Mouse (Mus musculus) CD4-positive, CD25-positive, alpha-beta regulatory T cell, adult 2 months (primary cell): Measurements from ENCODE around the gene 1700042G07Rik.
A peak's percentile ranks its signal among the peaks of the same experiment; 100 is the strongest.

Source experiments
- DNase-seq: peaks from one replicate; pipeline ENCODE4 v3.0.0-alpha.2; 2012; ENCODE audit warnings: low read depth, low spot score

Gene 1700042G07Rik

DNA sequence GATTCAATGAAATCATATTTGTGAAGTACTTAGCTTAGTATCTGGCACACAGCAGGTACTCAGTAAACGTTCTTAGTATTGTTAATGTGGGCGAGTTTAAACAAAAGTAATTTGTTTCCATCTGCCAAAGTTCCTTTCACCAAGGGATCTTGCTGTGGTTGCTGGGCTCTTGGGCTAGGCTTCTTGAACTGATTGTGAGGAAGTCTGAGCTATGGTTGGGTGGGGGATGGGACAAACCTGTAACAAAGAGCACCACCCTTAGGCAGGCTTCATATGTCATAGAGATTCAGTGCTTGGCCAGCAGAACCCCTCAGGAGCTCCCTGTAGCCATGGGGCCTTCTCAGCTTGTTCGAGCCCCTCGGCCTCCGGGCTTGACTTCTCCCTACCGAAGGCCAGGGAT is at the start of gene 1700042G07Rik, which contains the start of gene Gm49337:
Gene 1700042G07Rik (plus strand): TSS at position 301 of the 400 bp plus-strand sequence.
Gene Gm49337 (plus strand): TSS at position 313 of the 400 bp plus-strand sequence.
- DNase-seq, result no peak

GRCm38 (mm10) chr4:116123602-116124519 is 49.3 kb upstream of the 1700042G07Rik start, which contains the start of the genes Rad54l and Pomgnt1:
Rad54l (minus strand) TSS chr4:116123690.
Pomgnt1 (plus strand) TSS chr4:116123840.
- peak; percentile 83 for DNase-seq

DNA sequence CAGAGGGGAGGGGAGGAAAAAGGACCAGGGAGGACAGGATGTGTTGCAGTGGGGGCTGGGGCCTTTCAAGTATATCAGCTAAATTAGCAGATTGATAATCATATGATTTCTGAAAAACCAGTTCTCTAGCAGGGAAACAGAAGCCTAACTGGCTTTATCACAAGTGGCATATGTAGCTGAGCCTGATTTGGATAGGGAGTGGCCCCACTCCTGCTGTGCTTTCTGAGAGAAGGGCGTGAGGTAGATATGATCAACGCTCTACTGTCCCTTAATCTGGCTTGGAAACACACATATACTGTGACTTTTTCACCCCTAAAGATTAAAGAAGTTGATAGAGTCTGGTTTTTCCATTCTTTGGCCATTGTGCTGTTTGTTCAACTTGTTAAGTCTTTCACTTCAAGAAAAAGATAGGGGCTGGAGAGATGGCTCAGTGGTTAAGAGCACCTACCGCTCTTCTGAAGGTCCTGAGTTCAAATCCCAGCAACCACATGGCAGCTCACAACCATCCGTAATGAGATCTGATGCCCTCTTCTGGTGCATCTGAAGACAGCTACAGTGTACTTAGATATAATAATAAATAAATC is 47.3 kb upstream of the 1700042G07Rik start:
- DNase-seq, result no peak

GRCm38 (mm10) chr4:116127956-116128355 is 45.2 kb upstream of the 1700042G07Rik start:
- no peak for DNase-seq

- DNase-seq, result no peak
Observed at GRCm38 (mm10) chr4:116133126-116133525, 40.0 kb upstream of the 1700042G07Rik start.

GRCm38 (mm10) chr4:116134990-116135389 is 38.2 kb upstream of the 1700042G07Rik start:
- DNase-seq, result peak; percentile 58

- DNase-seq, result no peak
Observed at GRCm38 (mm10) chr4:116137421-116137996, 35.7 kb upstream of the 1700042G07Rik start.

- no peak for DNase-seq
Observed at GRCm38 (mm10) chr4:116140801-116141574, 32.2 kb upstream of the 1700042G07Rik start.

GRCm38 (mm10) chr4:116141736-116142135 is 31.4 kb upstream of the 1700042G07Rik start:
- DNase-seq, result no peak

DNA sequence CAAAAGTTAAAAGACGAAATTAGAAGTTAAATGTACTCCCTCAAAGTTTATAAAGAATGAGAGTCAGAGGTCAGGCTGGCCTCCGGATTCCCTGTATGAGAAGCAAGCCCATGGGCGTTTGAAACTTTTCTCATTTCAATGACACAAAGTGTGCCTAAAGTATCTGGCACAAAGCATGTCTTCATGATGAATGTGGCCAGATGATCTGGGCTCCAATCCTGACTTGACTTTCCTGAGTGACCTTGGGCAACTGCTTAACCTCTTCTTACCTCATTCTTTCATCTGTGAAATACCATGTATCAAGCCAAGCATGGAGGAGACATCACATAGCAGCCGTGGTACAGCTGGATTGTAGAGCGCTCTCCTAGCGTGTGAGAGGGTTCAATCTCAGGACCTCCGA is 30.9 kb upstream of the 1700042G07Rik start:
- no peak for DNase-seq

DNA sequence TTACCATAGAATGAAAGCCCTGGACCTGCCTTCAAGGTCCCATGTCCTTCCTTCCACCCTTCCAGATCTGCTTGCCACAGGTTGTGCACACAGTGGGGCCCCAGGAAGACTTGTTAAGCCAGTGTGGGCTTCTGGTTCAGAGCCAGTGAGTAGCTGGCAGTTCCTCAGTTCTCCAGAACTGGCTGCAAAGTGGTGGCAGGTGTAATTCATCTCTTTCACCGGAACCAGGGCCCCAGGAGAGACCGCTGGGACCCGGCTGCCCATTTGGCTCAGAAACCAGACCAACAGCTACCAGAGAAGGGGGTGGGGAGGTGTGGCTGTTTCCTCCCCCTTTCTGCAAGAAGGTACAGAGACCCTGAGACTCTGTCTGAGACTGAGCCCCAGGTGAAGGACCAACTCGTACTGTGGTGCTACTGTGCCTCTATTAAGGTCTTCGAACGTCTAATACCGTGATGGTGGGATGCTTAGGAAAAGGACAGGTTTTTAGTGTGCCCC is 29.8 kb upstream of the 1700042G07Rik start:
- no peak for DNase-seq

- DNase-seq, result peak; percentile 57
Observed at GRCm38 (mm10) chr4:116143891-116144717, 29.1 kb upstream of the 1700042G07Rik start.

GRCm38 (mm10) chr4:116149812-116150155 is 23.4 kb upstream of the 1700042G07Rik start:
- no peak for DNase-seq

DNA sequence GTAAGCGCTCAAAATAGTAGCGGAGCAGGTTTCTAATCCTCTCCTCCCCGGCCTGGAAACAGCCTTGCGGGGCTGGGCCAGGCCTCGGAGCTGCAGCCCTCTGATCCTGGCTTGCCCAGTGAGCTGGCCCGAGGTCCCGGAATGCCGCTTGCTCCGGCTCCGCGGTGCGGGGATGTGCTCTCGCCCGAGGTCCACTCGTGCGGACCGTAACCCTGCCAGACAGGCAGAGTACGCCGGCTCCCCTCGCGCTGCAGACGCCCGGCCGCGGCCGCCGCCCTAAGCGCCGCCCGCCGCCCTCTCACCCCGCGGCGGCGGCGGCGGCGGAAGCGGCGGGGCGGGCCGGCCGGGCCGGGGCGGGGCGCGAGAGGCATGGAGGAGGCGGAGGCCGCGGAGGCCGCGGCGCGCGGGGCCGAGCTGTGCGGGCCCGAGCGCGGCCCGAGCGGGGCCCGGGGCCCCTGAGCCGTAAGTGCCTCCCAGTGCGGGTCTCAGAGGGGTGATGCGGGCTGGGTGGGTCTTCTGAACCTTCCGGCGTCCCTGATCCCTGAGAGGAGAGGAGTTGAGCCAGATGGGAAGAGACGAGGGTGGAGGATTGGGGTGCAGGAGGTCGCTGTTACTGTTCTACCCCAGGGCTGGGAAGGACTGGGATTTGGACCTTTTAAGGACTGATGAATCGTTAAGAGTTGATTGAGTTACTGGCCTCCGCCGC is 22.9 kb upstream of the 1700042G07Rik start:
- DNase-seq, result peak; percentile 75

DNA sequence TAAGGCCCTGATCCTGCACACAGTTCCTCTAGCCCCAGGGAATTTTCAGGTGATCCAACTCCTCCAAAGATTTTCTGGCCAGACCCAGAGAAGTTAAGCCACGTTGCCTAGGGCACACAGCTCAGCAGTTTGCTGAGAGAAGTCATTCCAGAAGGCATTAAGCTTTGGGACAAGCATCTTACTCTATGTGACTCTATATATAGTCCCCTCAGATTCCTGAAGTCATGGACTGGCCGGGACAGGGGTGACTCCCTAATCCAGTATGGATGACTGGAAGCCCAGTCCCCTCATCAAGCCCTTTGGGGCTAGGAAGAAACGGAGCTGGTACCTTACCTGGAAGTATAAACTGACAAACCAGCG is 22.3 kb upstream of the 1700042G07Rik start:
- no peak for DNase-seq

GRCm38 (mm10) chr4:116151238-116151637 is 21.9 kb upstream of the 1700042G07Rik start, which contains the start of gene Lurap1:
Lurap1 (minus strand) TSS chr4:116151338.
- DNase-seq, result no peak

DNA sequence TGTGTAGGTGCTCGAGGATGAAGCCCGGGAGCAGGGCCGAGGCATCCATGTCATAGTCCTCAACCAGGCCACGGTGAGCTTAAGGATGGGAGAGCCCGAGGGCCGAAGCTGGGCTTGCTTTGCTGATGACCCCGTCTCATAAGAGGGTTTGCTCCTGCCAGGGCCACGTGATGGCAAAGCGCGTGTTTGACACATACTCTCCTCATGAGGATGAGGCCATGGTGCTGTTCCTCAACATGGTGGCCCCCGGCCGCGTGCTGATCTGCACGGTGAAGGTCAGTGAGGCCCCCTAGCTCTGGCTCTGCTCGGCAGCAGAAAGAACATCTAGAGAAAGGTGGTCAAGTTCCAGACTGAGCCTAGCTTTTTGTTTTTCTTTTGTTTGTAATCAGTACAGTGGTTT is 20.5 kb upstream of the 1700042G07Rik start:
- DNase-seq, result no peak

GRCm38 (mm10) chr4:116157882-116158281 is 15.3 kb upstream of the 1700042G07Rik start:
- DNase-seq, result no peak

- peak; percentile 79 for DNase-seq
Observed at GRCm38 (mm10) chr4:116159912-116160311, 13.3 kb upstream of the 1700042G07Rik start.

DNA sequence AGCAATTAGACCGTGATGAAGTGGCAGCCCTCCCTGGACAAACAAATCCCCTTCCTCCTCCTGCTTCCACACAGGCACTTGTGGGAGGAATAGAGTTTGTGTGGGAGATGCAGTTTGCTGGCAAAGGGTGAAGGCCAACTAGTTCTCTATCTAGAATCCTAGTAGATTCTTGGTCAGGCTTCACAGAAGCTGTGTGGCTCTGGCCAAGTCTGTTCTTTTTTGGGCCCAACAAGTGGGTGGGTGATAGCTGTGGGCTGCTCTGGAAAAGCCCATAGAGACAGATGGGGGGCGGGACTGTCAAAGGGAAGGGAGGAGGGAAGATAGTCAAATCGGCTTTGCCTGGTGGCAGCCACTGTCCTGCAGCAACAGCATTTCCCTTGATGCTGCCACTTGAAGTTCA is 12.4 kb upstream of the 1700042G07Rik start:
- no peak for DNase-seq
